Mouse (Mus musculus): ENCODE measurements at regions not wholly inside any gene's neighbourhood (a gene's known extent, or its start where the extent isn't known, plus 50 kb on each side); places are given as distances from the start of the nearest gene placed in this dataset.

GRCm38 (mm10) chr14:54185265-54185830 is 68.6 kb downstream of the Dad1 start:
- DNase-seq: no peak

DNA sequence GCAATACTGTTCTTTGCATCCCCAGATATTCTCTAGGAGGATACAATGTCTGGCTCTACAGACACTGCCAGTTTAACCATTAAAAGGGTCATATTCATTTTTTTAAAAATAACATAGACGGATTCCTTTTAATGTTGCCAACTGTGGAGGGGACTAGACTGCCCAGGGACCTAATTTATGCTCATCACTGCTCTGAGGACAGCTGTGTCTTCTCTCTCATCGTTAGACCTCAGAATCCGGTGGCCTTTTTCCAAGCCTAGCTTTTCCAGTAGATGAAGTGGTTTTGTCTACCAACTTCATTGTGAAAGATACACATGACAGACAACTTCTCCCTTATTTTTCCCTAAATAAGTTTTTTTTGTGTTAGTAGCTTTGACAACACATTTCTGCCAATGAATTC is 70.0 kb downstream of the Dad1 start:
- DNase-seq: peak; percentile 33

- no peak for DNase-seq
Observed at GRCm38 (mm10) chr14:54182838-54183237, 71.1 kb downstream of the Dad1 start.

- no peak for DNase-seq
Observed at GRCm38 (mm10) chr14:54181306-54181705, 72.6 kb downstream of the Dad1 start.

DNA sequence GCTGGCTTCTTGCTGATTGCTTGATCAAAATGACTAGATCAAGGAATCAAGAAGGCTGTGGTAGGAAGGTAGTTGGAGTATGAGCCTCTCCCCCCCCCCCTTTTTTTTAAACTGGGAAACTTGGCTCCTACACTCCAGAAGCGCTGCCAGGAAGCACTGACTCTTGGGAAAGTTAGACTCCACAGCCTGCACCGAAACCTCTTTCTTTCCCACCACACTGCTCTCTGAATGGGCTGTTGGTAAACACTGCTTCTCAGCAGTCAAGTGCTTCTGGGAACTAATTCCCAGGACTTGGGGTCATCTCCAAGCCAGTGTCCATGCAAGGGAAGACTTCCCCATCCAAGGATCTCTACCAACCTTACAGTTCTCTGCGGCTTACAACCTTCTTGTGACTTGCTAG is 73.2 kb downstream of the Dad1 start:
- DNase-seq: no peak

DNA sequence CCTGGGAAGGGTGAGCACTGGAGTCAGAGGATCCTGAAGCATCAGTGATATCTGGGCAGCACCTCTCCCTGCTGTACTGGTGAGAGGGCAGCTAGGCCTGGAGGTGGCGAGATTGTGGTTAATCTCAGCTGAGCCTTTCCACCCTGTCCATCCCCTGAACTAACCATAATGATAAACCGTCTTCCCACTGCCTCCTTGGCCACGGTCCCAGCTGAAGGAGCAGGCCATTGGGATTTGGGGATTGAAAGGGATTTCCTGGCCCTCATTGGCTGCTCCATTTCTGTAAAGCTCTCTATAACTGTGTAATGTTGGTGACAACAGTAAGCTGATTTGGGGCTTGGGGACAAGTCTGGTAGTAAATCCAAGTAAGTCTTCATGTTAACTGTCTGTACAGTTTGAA is 73.6 kb downstream of the Dad1 start:
- no peak for DNase-seq

GRCm38 (mm10) chr14:54178856-54179255 is 75.0 kb downstream of the Dad1 start:
- DNase-seq: no peak

GRCm38 (mm10) chr14:54176469-54176868 is 77.4 kb downstream of the Dad1 start:
- DNase-seq: no peak

GRCm38 (mm10) chr14:54175476-54175875 is 78.4 kb downstream of the Dad1 start:
- DNase-seq: no peak

- no peak for DNase-seq
Observed at GRCm38 (mm10) chr14:54173316-54173715, 80.6 kb downstream of the Dad1 start.

DNA sequence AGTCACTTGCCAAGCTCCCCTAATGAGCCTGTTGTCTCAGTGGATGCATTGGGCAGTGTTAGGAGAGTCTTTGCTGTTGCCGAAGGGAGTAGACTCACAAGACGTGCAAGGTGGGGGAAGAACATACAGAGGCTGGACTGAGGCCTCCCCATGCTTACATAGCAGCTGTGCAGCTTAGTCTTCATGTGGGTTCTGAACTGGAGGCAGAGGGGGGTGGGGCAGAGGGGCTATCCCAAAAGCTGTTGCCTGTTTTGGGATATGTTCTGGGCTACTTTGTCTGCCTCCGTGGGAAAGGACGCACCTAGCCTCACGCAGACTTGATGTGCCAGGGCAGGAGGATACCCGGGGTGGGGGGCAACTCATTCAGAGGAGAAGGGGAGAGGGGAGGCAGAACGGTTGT is 84.7 kb downstream of the Dad1 start:
- DNase-seq: no peak

GRCm38 (mm10) chr14:54168414-54168931 is 85.4 kb downstream of the Dad1 start:
- no peak for DNase-seq

GRCm38 (mm10) chr14:54166057-54166456 is 87.8 kb downstream of the Dad1 start:
- DNase-seq: no peak

DNA sequence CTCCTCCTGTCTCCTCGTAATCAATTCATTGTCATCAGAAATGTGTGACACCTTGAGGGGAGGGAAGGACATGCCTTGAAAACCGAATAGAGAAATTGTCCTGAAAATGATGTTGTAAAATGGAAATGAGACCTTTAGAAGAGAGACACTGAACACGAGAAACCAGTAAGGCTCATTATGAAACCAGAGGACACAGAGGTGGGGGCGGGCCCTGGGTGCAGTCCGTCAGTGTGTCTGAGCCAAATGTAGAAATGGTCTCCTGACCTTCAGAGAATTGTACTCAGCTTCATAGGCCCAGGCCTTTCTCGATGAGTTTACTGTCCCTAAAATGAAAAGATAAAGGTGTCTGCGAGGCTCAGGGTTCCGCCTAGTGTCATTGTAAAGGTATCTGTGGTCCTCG is 89.0 kb downstream of the Dad1 start:
- no peak for DNase-seq

- no peak for DNase-seq
Observed at GRCm38 (mm10) chr14:54161916-54162315, 92.0 kb downstream of the Dad1 start.

GRCm38 (mm10) chr14:54161206-54161605 is 92.7 kb downstream of the Dad1 start:
- no peak for DNase-seq

- DNase-seq: no peak
Observed at GRCm38 (mm10) chr14:54159816-54160215, 94.1 kb downstream of the Dad1 start.

- no peak for DNase-seq
Observed at GRCm38 (mm10) chr14:54158214-54158965, 95.5 kb downstream of the Dad1 start.

GRCm38 (mm10) chr14:54156536-54156935 is 97.4 kb downstream of the Dad1 start:
- no peak for DNase-seq

DNA sequence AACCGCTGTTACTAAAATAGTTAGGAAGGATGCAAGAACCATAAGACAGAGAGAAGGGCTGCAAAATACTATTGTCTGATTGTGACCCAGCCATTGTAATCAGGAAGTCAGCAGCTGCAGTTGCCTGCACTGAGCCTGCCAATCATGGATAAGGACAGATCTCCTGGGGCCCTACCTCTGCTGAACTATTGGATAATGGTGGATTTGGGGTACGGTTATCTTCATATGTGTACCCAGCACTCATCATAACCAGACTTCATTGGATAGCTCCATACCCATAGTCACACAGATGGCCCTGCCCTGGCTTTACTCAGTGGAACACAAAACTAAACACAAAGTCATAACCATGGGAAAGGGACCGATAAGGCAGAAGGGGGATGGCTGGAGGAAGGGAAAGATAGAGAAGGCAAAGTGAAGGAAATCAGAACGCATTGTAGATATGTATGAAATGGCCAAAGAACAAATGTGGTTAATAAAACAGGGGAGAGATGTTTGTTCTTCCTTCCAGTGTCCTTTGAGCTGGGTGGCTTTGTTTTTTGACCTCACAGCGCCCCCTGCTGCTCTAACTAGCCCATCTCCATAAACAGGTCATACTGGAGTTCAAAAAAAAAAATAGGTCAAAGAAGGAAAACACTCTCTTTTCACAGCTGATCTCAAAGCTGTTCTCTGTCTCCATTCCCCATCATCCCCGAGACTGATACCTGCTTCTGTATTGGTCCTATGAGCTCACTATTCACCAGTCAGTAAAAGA is 101.2 kb downstream of the Dad1 start:
- peak; percentile 87 for DNase-seq

DNA sequence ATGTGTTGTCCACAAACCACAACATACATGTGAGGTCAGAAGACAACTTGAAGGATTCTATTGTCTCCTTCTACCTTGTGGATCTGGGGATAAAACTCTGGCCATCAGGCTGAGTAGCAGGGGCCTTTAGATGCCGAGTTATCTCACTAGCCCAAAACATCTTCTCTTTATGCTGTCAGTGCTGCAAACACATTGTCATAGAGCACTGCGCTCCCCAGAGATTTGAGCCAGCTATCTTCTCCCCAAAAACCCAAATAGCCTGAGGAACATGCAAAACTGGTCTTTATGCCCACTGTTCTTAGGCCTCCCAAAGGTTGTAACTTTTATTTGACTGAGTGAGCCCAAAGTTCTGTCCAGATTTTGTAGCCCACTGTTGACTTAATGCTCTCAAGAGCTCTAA is 102.0 kb downstream of the Dad1 start:
- no peak for DNase-seq

- no peak for DNase-seq
Observed at GRCm38 (mm10) chr14:54151272-54151671, 102.6 kb downstream of the Dad1 start.

- no peak for DNase-seq
Observed at GRCm38 (mm10) chr14:54150221-54150620, 103.7 kb downstream of the Dad1 start.

DNA sequence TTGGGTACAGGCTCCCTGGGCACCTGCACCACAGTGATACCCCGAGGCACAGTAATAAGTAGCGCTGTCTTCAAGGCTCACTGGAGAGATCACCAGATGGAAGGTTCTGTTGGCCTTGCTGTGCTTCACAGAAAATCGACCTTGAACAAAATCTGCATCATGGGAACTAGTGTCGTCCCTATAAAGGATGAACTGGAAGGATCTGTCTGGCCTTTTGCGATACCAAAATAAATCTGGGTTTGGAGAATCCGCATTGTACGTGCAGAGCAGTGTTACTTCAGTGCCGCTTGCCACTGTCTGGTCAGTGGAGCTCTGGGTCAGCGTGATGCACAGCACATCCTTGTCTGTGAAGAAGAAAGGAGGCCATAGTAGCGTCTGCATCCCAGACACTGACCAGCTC is 105.3 kb downstream of the Dad1 start:
- no peak for DNase-seq

Data from lung, postnatal 36 days (tissue).